Mouse (Mus musculus) intestine, postnatal 0 days (tissue): ENCODE results near the gene Pnck. TPM values are rescaled to one million over a fixed set of nuclear protein-coding genes. Genes with fewer than 3 reads are reported as not detected.

Experiments used
- ATAC-seq: fragments of 200-750 bp; cut with Nextera tagmentation; 2 replicates; pipeline ENCODE4 v1.8.0; 2017; ENCODE audit warnings: mild to moderate bottlenecking, moderate TSS enrichment, moderate library complexity
- H3K27ac ChIP-seq: fragments of 300-500 bp; sonication (generic); 2 replicates; pipeline ENCODE4 v1.5.1; 2014; ENCODE audit warnings: mild to moderate bottlenecking, low read depth, low read length, moderate library complexity
- H3K27me3 ChIP-seq: fragments of 300-500 bp; sonication (generic); replicated peaks from 2 replicates; pipeline ENCODE4 v1.6.1; 2014; ENCODE audit warnings: low read length, mixed read lengths; ENCODE audit not compliant: control insufficient read depth, insufficient read depth
- H3K36me3 ChIP-seq: fragments of 300-500 bp; sonication (generic); 2 replicates; pipeline ENCODE4 v1.6.1; 2014; ENCODE audit warnings: mild to moderate bottlenecking, moderate library complexity; ENCODE audit not compliant: control insufficient read depth, insufficient read depth
- H3K4me1 ChIP-seq: fragments of 300-500 bp; sonication (generic); replicated peaks from 2 replicates; pipeline ENCODE4 v1.6.1; 2014; ENCODE audit warnings: antibody characterized with exemption, low read length, mixed read lengths; ENCODE audit not compliant: control insufficient read depth, insufficient read depth
- H3K4me2 ChIP-seq: fragments of 300-500 bp; sonication (generic); replicated peaks from 2 replicates; pipeline ENCODE4 v1.6.1; 2014; ENCODE audit warnings: low read depth, mild to moderate bottlenecking, moderate library complexity
- H3K4me3 ChIP-seq: fragments of 300-500 bp; sonication (generic); 2 replicates; pipeline ENCODE4 v1.5.1; 2014; ENCODE audit warnings: low read depth, low read length
- H3K9ac ChIP-seq: fragments of 300-500 bp; sonication (generic); 2 replicates; pipeline ENCODE4 v1.6.1; 2014; ENCODE audit warnings: mild to moderate bottlenecking, low read depth, low read length
- H3K9me3 ChIP-seq: fragments of 300-500 bp; sonication (generic); 2 replicates; pipeline ENCODE4 v1.6.1; 2016; ENCODE audit warnings: mixed run types; ENCODE audit not compliant: control insufficient read depth
- CTCF ChIP-seq: sonication (generic); IDR thresholded peaks from 2 replicates; pipeline ENCODE4 v1.5.1; 2016; ENCODE audit warnings: low read depth, mild to moderate bottlenecking, control low read depth, antibody characterized with exemption, moderate library complexity
- WGBS: fragments of 180-500 bp; shearing (Covaris S2); extraction: QIAGEN DNeasy Blood & Tissue Kit; methylation state at CpG from one replicate; pipeline ENCODE4 v1.1.7; 2014; 5-methylcytosine and 5-hydroxymethylcytosine counted together
- polyA plus RNA-seq: library from polyadenylated mRNA; unstranded; fragments of >200 nt; fragmentation: Nextera tagmentation; extraction: Ambion mirVana; gene quantifications from 2 replicates; pipeline ENCODE4 v1.2.1, GENCODE M21; 2015

The Pnck gene
- polyA plus RNA-seq, 1 experiment from 2014 or later: 8.5 TPM

DNA sequence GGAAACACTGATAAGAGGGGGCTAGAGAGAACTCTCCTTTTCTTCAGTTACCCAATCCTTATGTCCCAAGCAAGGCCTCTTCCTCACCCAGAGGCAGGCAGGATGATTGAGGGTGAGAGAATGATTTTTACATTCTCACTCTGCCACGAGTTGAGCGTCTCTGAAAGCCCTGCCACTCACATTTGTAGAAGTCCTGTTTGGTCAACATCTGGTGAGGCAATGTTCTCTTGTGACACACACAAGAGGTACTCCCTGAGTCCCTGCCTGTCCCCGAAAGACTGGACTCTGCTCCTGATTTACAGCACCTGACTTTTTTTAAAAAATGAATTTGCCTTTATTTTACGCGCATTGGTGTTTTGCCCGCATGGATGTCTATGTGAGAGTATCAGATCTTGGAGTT is 6.5 kb downstream of the Pnck start:
- Histone ChIP-seq H3K27me3 (no peaks in the 10 kb centered on the region), H3K9ac (no peak overlapping the region), H3K4me2 (no peak overlapping the region), H3K4me3 (no peak overlapping the region), H3K27ac (no peak overlapping the region), H3K9me3 (no peaks in the 10 kb centered on the region), H3K36me3 (no peaks in the 10 kb centered on the region), H3K4me1 (no peaks in the 10 kb centered on the region)
- no peak for ATAC-seq
- 68% methylated on average over 6 of the region's 6 CpGs for WGBS
- TF ChIP-seq CTCF: no peak

DNA sequence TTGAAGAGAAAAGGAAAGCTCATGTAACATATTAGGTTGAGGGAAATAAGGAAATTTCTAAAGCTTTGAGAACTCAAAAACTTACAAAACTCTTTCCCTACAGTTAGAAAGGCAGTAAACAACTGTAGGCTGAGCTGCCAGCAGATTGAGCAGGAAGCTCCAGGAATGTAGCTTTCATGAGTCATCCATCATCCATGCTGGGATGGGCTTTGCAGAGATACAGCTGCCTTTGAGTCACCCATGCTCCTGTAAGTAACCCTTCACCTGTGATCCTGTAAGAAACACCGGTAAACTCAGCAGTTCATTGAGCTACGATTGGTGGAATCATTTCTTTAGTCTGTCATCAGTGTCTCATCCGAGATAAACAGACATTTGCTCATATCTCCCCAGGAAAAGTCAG is 9.0 kb downstream of the Pnck start:
- no peak overlapping the region for H3K9ac ChIP-seq
- no peak overlapping the region for H3K27ac ChIP-seq
- no peaks in the 10 kb centered on the region for H3K27me3 ChIP-seq
- no peak overlapping the region for H3K4me2 ChIP-seq
- H3K9me3 ChIP-seq: no peaks in the 10 kb centered on the region
- no peaks in the 10 kb centered on the region for H3K4me1 ChIP-seq
- no peaks in the 10 kb centered on the region for H3K36me3 ChIP-seq
- peak; percentile 56; the same call in 1 of the 2 replicates for ATAC-seq
- H3K4me3 ChIP-seq: no peak overlapping the region
- TF ChIP-seq CTCF: no peak
- WGBS: 43% methylated on average over 3 of the region's 3 CpGs

DNA sequence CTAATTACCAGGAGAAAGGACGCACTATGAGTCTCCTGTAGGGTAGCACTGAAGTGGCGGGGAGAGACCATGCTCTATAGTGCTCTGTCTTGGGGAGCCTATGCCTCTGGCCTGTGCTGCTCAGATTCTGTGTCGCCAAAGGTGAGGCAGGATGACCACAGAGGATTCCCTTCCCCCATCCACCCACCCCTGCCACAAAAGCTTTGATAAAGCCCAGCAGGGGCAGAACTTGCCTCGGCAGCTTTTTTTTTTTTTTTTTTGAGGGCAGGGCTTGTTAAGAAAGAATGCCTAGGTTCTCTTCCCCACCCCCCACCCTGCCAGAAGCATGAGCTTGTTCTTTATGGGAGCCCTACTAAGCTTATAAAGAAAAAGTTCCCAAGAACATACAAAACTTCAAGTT is 14.8 kb downstream of the Pnck start:
- Histone ChIP-seq H3K4me1 (no peaks in the 10 kb centered on the region), H3K27ac (no peak overlapping the region), H3K9ac (no peak overlapping the region), H3K27me3 (no peaks in the 10 kb centered on the region), H3K36me3 (no peaks in the 10 kb centered on the region), H3K9me3 (no peaks in the 10 kb centered on the region), H3K4me2 (no peak overlapping the region), H3K4me3 (no peak overlapping the region)
- 43% methylated on average over 4 of the region's 4 CpGs for WGBS
- no peak for TF ChIP-seq CTCF
- no peak for ATAC-seq

DNA sequence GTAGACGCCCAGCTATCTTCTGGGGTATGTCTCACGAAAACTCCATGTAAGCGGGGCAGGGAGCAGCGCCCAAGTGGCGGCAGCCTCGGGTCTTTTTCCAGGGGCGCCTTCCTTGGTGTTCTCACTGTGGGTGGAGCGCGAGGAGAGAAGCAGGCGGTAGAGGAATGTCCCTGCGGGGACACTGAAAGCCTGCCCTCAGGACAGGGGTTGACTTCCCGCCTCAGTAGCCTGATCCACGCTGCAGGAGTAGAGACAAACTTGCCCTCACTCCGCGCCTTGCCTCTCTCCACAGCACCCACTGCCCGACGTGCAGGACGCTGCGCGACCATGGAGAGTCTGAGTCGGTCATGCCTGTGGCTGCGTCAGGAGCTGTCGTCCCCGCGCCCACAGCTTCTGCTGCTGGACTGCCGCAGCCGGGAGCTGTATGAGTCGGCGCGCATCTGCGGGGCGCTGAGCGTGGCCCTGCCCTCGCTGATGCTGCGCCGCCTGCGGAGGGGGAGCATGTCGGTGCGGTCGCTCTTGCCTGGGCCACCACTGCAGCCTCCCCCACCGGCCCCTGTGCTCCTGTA is 19.9 kb downstream of the Pnck start:
- no peak for TF ChIP-seq CTCF
- Histone ChIP-seq H3K27me3 (peaks cover 13% of the 10 kb centered on the region), H3K9me3 (no peaks in the 10 kb centered on the region), H3K4me3 (peak overlapping the region; percentile 32), H3K9ac (no peak overlapping the region), H3K36me3 (no peaks in the 10 kb centered on the region), H3K27ac (no peak overlapping the region), H3K4me1 (no peaks in the 10 kb centered on the region), H3K4me2 (peak overlapping the region; percentile 61)
- 15% methylated on average over 35 of the region's 41 CpGs for WGBS
- ATAC-seq: no peak

DNA sequence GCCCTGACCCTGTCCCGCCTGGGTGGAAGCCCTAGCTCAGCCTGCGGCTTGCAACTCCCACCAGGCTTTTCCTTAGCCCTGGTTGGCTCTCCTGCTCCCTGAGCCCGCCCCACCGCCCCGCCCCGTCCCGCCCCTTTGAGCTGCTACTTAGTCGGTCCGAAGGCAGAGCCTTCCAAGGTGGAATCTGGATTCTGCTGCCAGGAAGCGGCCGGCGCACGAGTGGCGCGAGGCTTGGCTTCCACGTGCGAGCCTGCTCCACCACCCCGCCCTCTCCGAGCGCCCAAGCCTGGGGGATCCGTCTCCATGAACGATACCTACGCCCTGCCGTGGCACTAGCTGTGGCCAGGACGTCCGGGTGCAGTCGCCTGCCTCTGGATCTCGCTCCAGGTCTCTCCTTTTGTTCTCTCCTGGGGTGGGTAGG is 20.7 kb downstream of the Pnck start, which contains the start of gene Dusp9:
Dusp9 (plus strand) TSS at position 165 of the 421 bp plus-strand sequence.
- no peak within 1 kb of the TSS for H3K27ac ChIP-seq

DNA sequence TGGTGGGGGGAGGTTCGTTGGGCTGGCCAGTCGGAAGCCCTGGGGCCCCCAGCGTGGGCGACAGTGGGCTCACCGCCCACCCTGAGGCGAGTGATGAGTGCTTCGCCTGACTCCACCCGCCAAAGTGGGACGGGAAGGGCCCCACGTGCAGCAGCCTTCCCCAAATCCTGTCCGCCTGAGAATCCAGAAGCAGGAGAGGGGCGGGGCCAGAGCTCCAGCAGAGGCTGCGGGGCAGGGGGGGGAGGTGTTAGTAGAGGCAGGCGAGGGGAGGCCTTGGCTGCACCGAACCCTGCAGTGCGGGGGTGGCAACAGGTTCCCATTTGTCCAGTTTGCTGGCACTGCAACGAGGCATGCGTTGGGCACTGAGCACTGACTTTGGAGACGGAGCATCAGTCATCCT is 22.5 kb downstream of the Pnck start:
- no peak for ATAC-seq
- H3K9me3 ChIP-seq: no peaks in the 10 kb centered on the region
- H3K9ac ChIP-seq: no peak overlapping the region
- peaks cover 13% of the 10 kb centered on the region for H3K27me3 ChIP-seq
- no peak for TF ChIP-seq CTCF
- no peaks in the 10 kb centered on the region for H3K4me1 ChIP-seq
- no peak overlapping the region for H3K27ac ChIP-seq
- H3K36me3 ChIP-seq: no peaks in the 10 kb centered on the region
- H3K4me2 ChIP-seq: peak overlapping the region; percentile 57
- peak overlapping the region; percentile 22; the same call in 1 of the 2 replicates for H3K4me3 ChIP-seq
- WGBS: 16% methylated on average over 17 of the region's 19 CpGs

More for the DNA sequence above, 20.7 kb downstream of the Pnck start, which contains the start of gene Dusp9:
- Histone ChIP-seq H3K9me3 (no peaks in the 10 kb centered on the region), H3K4me3 (peak within 1 kb of the TSS; percentile 32), H3K36me3 (no peaks in the 10 kb centered on the region), H3K27me3 (peaks cover 13% of the 10 kb centered on the region), H3K9ac (0 out of 2 replicates have a peak within 1 kb of the TSS, but pooled peaks have one; percentile 12), H3K4me2 (peak within 1 kb of the TSS; percentile 61), H3K4me1 (no peaks in the 10 kb centered on the region)
- TF ChIP-seq CTCF: no peak
- 19% methylated on average over 27 of the region's 28 CpGs for WGBS
- peak; percentile 83 for ATAC-seq
